Mouse (Mus musculus): ENCODE results near the gene Celf6. TPM values are rescaled to one million over a fixed set of nuclear protein-coding genes. Genes with fewer than 3 reads are reported as not detected.

Gene Celf6
- polyA plus RNA-seq (2012; rRNA removed): 21.3 and 28.3 TPM in 2 replicates

DNA sequence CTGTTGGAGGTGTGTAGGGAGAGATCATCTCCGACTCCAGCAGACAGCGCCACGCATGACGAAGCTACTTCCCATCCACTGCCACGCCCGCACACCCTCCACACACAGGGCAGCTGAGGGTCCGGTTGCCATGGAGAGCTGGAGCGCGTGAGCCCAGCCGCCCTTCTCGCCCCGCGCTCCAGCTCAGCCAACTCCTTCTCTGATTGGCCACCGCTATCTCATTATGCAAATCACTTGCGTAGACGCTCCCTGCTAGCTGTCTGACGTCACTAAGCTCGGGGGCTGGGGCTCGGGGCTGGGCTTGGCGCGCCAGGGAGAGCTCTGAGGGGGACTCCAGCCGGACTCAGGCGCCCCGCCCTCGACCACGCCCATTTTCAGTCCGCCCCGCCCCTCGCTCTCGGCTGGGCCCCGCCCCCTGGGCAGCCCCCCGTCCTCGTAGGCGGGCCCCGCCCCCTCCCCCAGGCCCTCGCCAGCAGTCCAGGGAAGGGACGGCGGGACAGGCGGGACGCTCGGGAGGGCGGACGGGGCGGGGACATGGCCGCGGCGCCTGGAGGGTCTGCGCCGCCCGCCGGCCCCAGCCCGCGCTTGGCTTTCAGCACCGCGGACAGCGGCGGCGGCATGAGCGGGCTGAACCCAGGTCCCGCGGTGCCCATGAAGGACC lies at the start of gene Celf6:
Gene Celf6 (plus strand): TSS at position 74 of the 661 bp plus-strand sequence.
- peak; percentile 100 for DNase-seq (ENCODE audit: low read depth)
- TF ChIP-seq CTCF (IDR thresholded peaks at IDR 0.05; ENCODE audit: borderline replicate concordance, extremely low read depth, insufficient read depth, insufficient read length): no peak
- 0 out of 2 replicates have a peak, but pooled peaks have one; percentile 23 for TF ChIP-seq POLR2A (IDR thresholded peaks at IDR 0.05; ENCODE audit: borderline replicate concordance, extremely low read depth, insufficient read depth, insufficient read length, poor library complexity, severe bottlenecking)

DNA sequence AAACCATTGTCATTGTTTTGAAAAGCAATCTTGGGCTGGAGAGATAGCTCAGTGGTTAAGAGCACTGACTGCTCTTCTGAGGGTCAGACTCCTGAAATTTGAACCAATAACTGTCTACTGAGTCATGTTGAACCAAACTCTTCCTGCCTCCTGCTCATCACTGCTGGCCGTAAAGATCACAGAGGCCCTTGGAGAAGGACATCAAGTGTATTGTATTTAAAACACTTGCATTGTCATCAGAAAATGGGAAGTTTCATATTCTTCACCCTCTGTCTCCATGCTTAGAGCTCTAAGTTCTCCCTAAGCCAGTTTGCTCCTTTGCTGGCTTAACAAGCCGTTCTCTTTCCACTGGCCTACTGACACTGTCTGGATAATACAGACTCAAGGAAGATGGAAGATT lies 49.4 kb upstream of the Celf6 start:
- TF ChIP-seq POLR2A (IDR thresholded peaks at IDR 0.05; ENCODE audit: borderline replicate concordance, extremely low read depth, insufficient read depth, insufficient read length, poor library complexity, severe bottlenecking) (no peak), CTCF (IDR thresholded peaks at IDR 0.05; ENCODE audit: borderline replicate concordance, extremely low read depth, insufficient read depth, insufficient read length) (no peak)
- no peak for DNase-seq (ENCODE audit: low read depth)

- peak; percentile 2 for DNase-seq (ENCODE audit: low read depth)
- no peak for TF ChIP-seq POLR2A (IDR thresholded peaks at IDR 0.05; ENCODE audit: borderline replicate concordance, extremely low read depth, insufficient read depth, insufficient read length, poor library complexity, severe bottlenecking)
- no peak for TF ChIP-seq CTCF (IDR thresholded peaks at IDR 0.05; ENCODE audit: borderline replicate concordance, extremely low read depth, insufficient read depth, insufficient read length)
These were observed 46.1 kb upstream of the Celf6 start for GRCm38 (mm10) chr9:59531645-59532044.

DNA sequence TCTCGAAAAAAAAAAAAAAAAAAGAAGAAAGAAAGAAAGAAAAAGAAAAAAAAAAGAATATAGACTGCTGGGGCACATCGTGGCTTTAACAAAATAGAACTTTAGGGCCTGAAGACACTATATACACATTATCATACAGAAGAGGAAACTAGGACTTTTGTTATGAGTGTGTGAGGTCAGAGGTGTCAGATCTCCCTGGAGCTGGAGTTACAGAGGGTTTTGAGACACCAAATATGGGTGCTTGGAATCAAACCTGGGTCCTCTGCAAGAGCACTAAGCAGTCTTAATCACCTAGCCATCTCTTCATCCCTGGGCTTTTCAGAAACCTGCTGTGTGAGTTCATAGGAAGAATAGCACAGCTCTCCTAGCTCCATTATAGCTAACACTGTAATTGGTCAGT lies 44.3 kb upstream of the Celf6 start:
- TF ChIP-seq POLR2A (IDR thresholded peaks at IDR 0.05; ENCODE audit: borderline replicate concordance, extremely low read depth, insufficient read depth, insufficient read length, poor library complexity, severe bottlenecking): no peak
- TF ChIP-seq CTCF (IDR thresholded peaks at IDR 0.05; ENCODE audit: borderline replicate concordance, extremely low read depth, insufficient read depth, insufficient read length): no peak
- no peak for DNase-seq (ENCODE audit: low read depth)

DNA sequence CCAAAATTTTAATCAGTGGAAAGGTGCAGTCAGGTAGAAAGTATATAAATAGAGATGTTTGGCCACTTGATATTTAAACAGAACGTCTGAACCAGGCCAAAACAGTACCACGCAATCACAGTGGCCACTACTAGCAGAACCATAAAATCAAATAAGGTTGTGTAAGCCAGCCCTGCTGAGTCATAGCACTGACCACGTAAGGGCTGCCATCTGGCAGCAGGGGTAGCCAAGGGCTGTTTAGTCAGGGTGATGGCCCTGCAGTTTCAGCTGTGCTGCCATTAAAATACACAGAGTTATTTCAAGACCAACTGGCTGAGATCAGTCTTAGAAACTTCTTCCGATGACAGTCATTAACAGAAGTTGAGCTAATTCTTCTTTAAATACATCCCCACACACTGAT lies 43.8 kb upstream of the Celf6 start:
- TF ChIP-seq CTCF (IDR thresholded peaks at IDR 0.05; ENCODE audit: borderline replicate concordance, extremely low read depth, insufficient read depth, insufficient read length): no peak
- TF ChIP-seq POLR2A (IDR thresholded peaks at IDR 0.05; ENCODE audit: borderline replicate concordance, extremely low read depth, insufficient read depth, insufficient read length, poor library complexity, severe bottlenecking): no peak
- no peak for DNase-seq (ENCODE audit: low read depth)

GRCm38 (mm10) chr9:59537651-59538050 lies 40.1 kb upstream of the Celf6 start:
- no peak for DNase-seq (ENCODE audit: low read depth)
- TF ChIP-seq CTCF (IDR thresholded peaks at IDR 0.05; ENCODE audit: borderline replicate concordance, extremely low read depth, insufficient read depth, insufficient read length): no peak
- no peak for TF ChIP-seq POLR2A (IDR thresholded peaks at IDR 0.05; ENCODE audit: borderline replicate concordance, extremely low read depth, insufficient read depth, insufficient read length, poor library complexity, severe bottlenecking)

- peak; percentile 94 for DNase-seq (ENCODE audit: low read depth)
These were observed 38.1 kb upstream of the Celf6 start, which contains the start of the genes Hexa and Tmem202 for GRCm38 (mm10) chr9:59539441-59540137. TSS of gene Hexa (plus strand) at chr9:59539540. TSS of gene Tmem202 (minus strand) at chr9:59539847.

DNA sequence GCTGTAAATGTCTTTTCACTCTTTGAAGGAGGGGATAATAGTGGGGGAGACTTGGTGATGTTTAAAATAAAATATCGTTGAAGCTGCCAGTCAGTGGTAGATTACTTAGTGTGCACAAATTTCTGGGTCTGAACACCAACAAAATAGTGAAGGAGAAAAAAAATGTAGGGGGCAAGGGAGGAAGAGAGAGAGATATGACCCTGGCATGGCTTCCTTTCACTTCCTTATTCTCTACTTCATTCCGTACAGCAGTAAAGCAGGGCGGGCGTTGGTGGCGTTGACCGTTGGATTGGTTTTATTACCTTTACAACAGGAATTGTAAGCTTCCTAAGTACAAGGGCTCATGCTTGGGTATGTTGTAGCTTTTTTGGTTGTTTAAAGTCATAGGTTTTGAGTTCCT lies 36.1 kb upstream of the Celf6 start:
- TF ChIP-seq CTCF (IDR thresholded peaks at IDR 0.05; ENCODE audit: borderline replicate concordance, extremely low read depth, insufficient read depth, insufficient read length) (no peak), POLR2A (IDR thresholded peaks at IDR 0.05; ENCODE audit: borderline replicate concordance, extremely low read depth, insufficient read depth, insufficient read length, poor library complexity, severe bottlenecking) (no peak)
- DNase-seq (ENCODE audit: low read depth): no peak

More at GRCm38 (mm10) chr9:59539441-59540137, 38.1 kb upstream of the Celf6 start, which contains the start of the genes Hexa and Tmem202:
- TF ChIP-seq POLR2A (IDR thresholded peaks at IDR 0.05; ENCODE audit: borderline replicate concordance, extremely low read depth, insufficient read depth, insufficient read length, poor library complexity, severe bottlenecking) (peak; percentile 88; the same call in 1 of the 2 replicates), CTCF (IDR thresholded peaks at IDR 0.05; ENCODE audit: borderline replicate concordance, extremely low read depth, insufficient read depth, insufficient read length) (no peak)

GRCm38 (mm10) chr9:59542766-59543324 lies 34.9 kb upstream of the Celf6 start:
- no peak for TF ChIP-seq POLR2A (IDR thresholded peaks at IDR 0.05; ENCODE audit: borderline replicate concordance, extremely low read depth, insufficient read depth, insufficient read length, poor library complexity, severe bottlenecking)
- no peak for DNase-seq (ENCODE audit: low read depth)

- no peak for TF ChIP-seq POLR2A (IDR thresholded peaks at IDR 0.05; ENCODE audit: borderline replicate concordance, extremely low read depth, insufficient read depth, insufficient read length, poor library complexity, severe bottlenecking)
- TF ChIP-seq CTCF (IDR thresholded peaks at IDR 0.05; ENCODE audit: borderline replicate concordance, extremely low read depth, insufficient read depth, insufficient read length): no peak
- DNase-seq (ENCODE audit: low read depth): no peak
These were observed 33.0 kb upstream of the Celf6 start for GRCm38 (mm10) chr9:59544739-59545138.

- TF ChIP-seq POLR2A (IDR thresholded peaks at IDR 0.05; ENCODE audit: borderline replicate concordance, extremely low read depth, insufficient read depth, insufficient read length, poor library complexity, severe bottlenecking) (no peak), CTCF (IDR thresholded peaks at IDR 0.05; ENCODE audit: borderline replicate concordance, extremely low read depth, insufficient read depth, insufficient read length) (no peak)
- no peak for DNase-seq (ENCODE audit: low read depth)
These were observed 29.8 kb upstream of the Celf6 start for GRCm38 (mm10) chr9:59547869-59548268.
